Mouse (Mus musculus) cerebellum, adult 2 months (tissue): Measurements from ENCODE around the gene Kcnk2. TPM values are rescaled to one million over a fixed set of nuclear protein-coding genes. Genes with fewer than 3 reads are reported as not detected.

ENCODE experiments used
- DNase-seq, 2 experiments: peaks; one replicate each; pipeline ENCODE4 v3.0.0; 2021
- H3K27ac ChIP-seq: fragments of 200-500 bp; 2 replicates; pipeline ENCODE4 v1.5.1; 2012; ENCODE audit warnings: low read length, control low read depth, inconsistent platforms; ENCODE audit not compliant: insufficient read depth
- H3K27me3 ChIP-seq: fragments of 200-500 bp; 2 replicates; pipeline ENCODE4 v1.6.1; 2012; ENCODE audit warnings: inconsistent platforms, mild to moderate bottlenecking, low read length, moderate library complexity; ENCODE audit not compliant: control insufficient read depth, insufficient read depth
- H3K4me1 ChIP-seq: fragments of 200-500 bp; 2 replicates; pipeline ENCODE4 v1.6.1; 2011; ENCODE audit warnings: low read length; ENCODE audit not compliant: control insufficient read depth, insufficient read depth
- H3K4me3 ChIP-seq: fragments of 200-500 bp; replicated peaks from 2 replicates; pipeline ENCODE3; 2011; ENCODE audit warnings: mild to moderate bottlenecking, low read depth, low read length, control low read depth; ENCODE audit not compliant: insufficient read depth
- CTCF ChIP-seq: fragments of 200-500 bp; IDR thresholded peaks from 2 replicates; pipeline ENCODE4 v1.5.1; 2011; ENCODE audit warnings: low read depth, mild to moderate bottlenecking, control low read depth, low read length, moderate library complexity, borderline replicate concordance; ENCODE audit not compliant: insufficient read depth
- POLR2A ChIP-seq: fragments of 200-500 bp; IDR thresholded peaks from 2 replicates; pipeline ENCODE4 v1.6.1; 2011; ENCODE audit warnings: low read length, control low read depth, borderline replicate concordance; ENCODE audit not compliant: insufficient read depth
- WGBS: fragments of 180-500 bp; shearing (Covaris S2); methylation state at CpG from one replicate; pipeline ENCODE4 v1.1.7; 2018; 5-methylcytosine and 5-hydroxymethylcytosine counted together
- polyA plus RNA-seq: library from polyadenylated mRNA; depleted of rRNA; stranded (reverse); fragments of >200 nt; gene quantifications from 2 replicates; pipeline ENCODE4 v1.2.3, GENCODE M21; 2012; rRNA removed

The Kcnk2 gene
- 11.8 and 12.3 TPM in 2 replicates for polyA plus RNA-seq

DNA sequence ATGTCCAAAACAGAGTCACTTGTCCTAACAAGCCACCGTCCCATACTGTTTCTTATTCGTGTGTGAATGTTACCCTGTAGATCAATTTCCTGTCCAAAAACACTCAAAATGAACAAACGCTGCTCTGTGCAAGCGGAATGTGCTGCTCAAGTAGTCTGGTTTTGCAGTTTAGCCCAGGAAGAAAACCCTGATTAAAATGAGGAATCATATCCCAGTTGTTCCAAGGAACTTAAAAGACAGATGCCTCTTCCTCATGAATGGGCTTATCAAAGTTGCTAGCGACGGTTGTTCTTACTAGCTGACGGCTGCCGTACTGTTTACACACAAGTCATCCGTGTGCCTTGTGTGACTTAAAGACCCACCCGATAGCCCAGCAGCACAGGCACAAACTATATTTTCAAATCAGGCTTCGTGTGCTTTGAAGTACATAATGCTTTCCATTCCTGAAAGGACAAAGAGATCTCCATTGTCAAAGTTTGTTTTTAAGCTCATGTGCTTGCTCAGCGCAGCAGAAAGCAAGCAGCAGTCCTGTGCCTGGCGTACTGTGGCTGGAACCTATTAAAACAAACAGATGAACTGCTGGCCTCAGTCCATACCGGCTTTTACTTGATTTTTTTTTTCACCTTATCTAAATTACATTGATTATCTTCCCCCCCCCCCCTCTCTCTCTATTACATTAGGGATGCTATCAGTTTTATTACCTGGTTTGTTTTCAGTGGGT, at the start of gene Kcnk2:
Gene Kcnk2, minus strand, starts transcription at position 51 of the 721 bp plus-strand sequence.
- 50% methylated on average over 14 of the region's 14 CpGs for WGBS
- DNase-seq = no peak
- Histone ChIP-seq H3K4me3 (no peak within 1 kb of the TSS), H3K27ac (no peak within 1 kb of the TSS), H3K4me1 (no peaks in the 10 kb centered on the region), H3K27me3 (no peaks in the 10 kb centered on the region)
- TF ChIP-seq CTCF (no peak), POLR2A (no peak)

DNA sequence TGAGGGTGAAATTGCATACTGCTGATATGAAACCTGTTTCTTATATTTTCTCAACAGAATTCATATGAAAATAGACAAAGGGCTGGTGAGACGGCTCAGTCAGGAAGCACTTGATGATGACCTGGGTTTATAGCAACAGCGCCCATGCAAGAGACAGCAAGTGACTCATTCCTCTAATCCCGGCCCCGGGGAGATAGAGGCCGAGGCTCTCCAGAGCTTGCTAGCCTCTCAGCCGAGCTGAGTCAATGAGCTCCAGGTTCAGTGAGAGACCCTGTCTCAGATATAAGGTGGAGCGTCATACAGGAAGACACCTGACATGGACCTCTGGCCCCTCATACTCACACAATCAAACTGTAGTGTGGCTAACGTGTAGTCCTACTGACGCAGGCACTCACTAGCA, 38.7 kb upstream of the Kcnk2 start:
- TF ChIP-seq CTCF = no peak
- TF ChIP-seq POLR2A = no peak
- Histone ChIP-seq H3K4me1 (no peaks in the 10 kb centered on the region), H3K27me3 (no peaks in the 10 kb centered on the region), H3K4me3 (no peak overlapping the region), H3K27ac (no peak overlapping the region)
- DNase-seq = no peak
- WGBS = 87% methylated on average over 9 of the region's 9 CpGs

DNA sequence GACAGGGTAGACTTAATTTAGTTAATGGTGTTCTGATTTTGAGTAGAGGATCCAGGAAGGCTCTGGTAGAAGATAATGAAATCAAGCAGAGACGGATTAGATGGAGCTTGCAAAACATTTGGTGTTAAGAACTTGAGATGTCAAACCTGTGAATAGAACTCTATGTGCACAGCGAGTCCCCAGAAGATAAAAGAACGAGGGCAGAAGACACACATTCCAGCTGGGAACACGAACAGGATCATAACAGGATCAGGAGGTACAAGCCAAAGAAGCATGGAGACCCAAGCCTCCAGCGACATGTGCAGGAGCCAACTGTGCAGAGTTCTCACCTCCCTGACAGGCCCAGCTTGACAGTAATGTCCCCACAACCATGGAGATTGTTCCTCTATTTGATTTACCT, 35.1 kb upstream of the Kcnk2 start:
- TF ChIP-seq CTCF = no peak
- TF ChIP-seq POLR2A = no peak
- WGBS = 66% methylated on average over 5 of the region's 5 CpGs
- Histone ChIP-seq H3K27ac (no peak overlapping the region), H3K4me1 (no peaks in the 10 kb centered on the region), H3K27me3 (no peaks in the 10 kb centered on the region), H3K4me3 (no peak overlapping the region)
- DNase-seq = no peak

DNA sequence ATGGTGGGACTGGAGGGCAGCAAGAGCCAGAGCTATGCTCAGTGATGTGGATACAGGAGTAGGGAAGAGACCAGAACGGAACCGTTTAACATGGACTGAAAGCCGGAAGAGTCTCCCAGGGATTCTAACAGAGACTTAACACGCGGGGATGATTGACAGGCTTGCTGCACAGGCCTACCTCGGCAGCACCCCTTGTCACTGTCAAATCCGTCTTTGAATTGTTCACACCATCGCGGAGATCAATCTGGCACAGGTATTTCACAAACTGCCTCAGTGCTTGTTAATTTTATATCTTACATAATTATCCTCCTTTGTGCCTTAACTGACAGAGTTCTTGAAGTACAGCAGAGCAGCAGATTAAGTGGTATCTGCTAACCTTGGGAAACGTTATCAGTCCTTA, 33.4 kb upstream of the Kcnk2 start:
- DNase-seq = no peak
- Histone ChIP-seq H3K27ac (no peak overlapping the region), H3K4me3 (no peak overlapping the region), H3K27me3 (no peaks in the 10 kb centered on the region), H3K4me1 (no peaks in the 10 kb centered on the region)
- no peak for TF ChIP-seq POLR2A
- TF ChIP-seq CTCF = no peak
- 75% methylated on average over 10 of the region's 10 CpGs for WGBS

DNA sequence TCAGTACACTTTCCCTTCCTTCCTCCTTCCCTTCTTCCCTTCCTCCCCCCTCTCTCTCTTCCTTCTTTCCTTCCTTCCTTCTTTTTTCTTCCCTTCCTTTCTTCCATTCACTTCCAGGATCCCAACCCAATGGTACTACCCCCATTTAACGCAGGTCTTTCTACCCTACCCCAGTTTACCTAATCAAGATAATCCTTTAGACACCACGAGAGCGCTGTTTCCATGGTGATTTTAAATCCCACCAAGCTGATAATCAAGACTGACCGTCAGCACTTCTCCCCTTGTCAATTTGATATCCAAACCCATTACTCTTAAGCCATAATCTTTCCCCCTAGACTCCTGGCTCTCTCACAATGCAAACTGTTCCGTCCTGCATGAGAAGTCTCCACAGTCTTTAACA, 29.4 kb upstream of the Kcnk2 start:
- Histone ChIP-seq H3K4me3 (no peak overlapping the region), H3K4me1 (no peaks in the 10 kb centered on the region), H3K27me3 (no peaks in the 10 kb centered on the region), H3K27ac (no peak overlapping the region)
- TF ChIP-seq POLR2A (no peak), CTCF (no peak)
- no peak for DNase-seq
- WGBS = 47% methylated on average over 5 of the region's 5 CpGs

DNA sequence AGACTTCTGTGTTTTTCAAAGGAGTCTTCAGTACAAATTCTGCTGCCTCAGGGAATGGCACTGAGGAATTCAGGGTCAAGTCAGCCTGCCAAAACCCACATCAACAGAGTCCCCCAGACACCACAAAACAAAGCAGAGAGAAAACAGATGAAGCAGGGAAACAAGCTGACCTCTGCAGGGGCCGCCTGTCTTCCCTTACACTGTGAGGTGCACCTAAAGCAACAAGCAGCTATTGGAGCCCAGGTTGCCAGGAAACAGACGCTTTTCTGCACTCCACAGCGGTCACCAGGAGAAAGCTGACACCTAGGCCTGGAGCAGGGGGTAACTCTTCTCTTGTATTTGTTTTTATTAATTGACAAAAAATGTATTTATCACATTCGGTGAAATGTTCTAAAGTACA, 28.5 kb upstream of the Kcnk2 start:
- 58% methylated on average over 4 of the region's 4 CpGs for WGBS
- no peak overlapping the region for H3K27ac ChIP-seq
- no peak for TF ChIP-seq POLR2A
- TF ChIP-seq CTCF = no peak
- H3K4me1 ChIP-seq = no peaks in the 10 kb centered on the region
- H3K27me3 ChIP-seq = no peaks in the 10 kb centered on the region
- H3K4me3 ChIP-seq = no peak overlapping the region
- DNase-seq = no peak

DNA sequence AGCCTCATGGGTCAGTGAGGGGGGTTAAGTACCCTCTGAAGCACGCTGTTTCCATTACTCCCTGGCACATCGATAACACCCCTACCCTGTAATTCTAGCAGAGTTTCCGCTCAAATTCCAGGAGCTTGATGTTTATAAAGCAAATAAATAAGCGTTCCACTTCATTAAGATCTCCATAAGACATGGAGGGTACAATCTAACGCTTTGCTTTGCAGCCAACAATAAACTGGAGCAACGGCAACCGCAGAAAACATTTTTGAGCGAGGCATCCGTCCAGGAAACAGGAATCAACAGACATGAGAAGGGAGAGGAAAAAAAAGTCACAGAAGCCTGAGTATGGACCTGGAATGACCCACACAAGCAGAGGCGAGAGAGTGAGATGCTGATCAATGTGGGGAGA, 27.5 kb upstream of the Kcnk2 start:
- no peak overlapping the region for H3K27ac ChIP-seq
- no peak for DNase-seq
- 40% methylated on average over 10 of the region's 10 CpGs for WGBS
- TF ChIP-seq CTCF = no peak
- no peak for TF ChIP-seq POLR2A
- no peaks in the 10 kb centered on the region for H3K27me3 ChIP-seq
- H3K4me1 ChIP-seq = no peaks in the 10 kb centered on the region
- H3K4me3 ChIP-seq = no peak overlapping the region

DNA sequence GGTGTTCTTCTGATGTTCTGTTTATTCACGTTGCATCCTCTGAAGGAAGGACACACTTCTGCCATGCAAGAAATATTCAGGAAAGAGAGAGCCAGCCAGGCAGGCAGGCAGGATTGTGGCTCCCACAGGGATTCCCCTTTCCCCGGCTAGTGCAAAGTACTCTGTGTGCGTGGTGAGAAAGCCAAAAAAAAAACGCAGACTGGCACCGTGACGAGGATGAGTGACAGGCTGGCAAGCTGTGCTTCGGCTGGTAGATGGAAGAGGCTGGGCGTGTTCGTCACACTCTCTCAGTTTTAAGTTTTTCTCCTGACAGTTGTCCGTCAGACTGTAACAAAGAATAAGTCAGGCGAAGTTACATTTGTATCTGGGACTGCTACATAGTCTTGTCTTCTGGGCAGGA, 24.2 kb upstream of the Kcnk2 start:
- no peaks in the 10 kb centered on the region for H3K4me1 ChIP-seq
- WGBS = 28% methylated on average over 11 of the region's 11 CpGs
- H3K27me3 ChIP-seq = no peaks in the 10 kb centered on the region
- no peak overlapping the region for H3K27ac ChIP-seq
- TF ChIP-seq POLR2A = no peak
- TF ChIP-seq CTCF = no peak
- no peak overlapping the region for H3K4me3 ChIP-seq
- DNase-seq = no peak

DNA sequence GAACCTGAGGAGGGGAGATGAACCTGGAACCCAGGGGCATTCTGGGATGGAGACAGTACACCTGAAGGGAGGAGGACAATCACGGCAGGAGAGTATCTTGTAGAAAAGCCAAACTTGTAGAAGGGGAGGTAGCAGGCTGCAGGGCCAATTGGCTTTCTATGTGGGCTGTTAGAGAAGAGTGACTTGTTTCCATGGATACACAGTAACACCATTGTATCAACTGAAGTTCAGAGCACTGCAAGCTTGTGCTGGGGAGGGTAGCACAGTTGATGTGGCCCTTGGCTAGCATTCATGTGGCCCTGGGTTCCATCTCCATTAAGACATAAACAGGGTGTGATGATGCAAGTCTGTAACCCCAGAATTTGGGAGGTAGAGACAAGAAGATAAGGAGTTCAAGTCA, 17.8 kb upstream of the Kcnk2 start:
- no peak overlapping the region for H3K27ac ChIP-seq
- no peaks in the 10 kb centered on the region for H3K4me1 ChIP-seq
- H3K27me3 ChIP-seq = no peaks in the 10 kb centered on the region
- DNase-seq = no peak
- no peak overlapping the region for H3K4me3 ChIP-seq
- 74% methylated on average over 1 of the region's 1 CpGs for WGBS
- TF ChIP-seq POLR2A (no peak), CTCF (no peak)
